ENCODE assay signal across 16 mouse cellular contexts in the genomic region with DNA sequence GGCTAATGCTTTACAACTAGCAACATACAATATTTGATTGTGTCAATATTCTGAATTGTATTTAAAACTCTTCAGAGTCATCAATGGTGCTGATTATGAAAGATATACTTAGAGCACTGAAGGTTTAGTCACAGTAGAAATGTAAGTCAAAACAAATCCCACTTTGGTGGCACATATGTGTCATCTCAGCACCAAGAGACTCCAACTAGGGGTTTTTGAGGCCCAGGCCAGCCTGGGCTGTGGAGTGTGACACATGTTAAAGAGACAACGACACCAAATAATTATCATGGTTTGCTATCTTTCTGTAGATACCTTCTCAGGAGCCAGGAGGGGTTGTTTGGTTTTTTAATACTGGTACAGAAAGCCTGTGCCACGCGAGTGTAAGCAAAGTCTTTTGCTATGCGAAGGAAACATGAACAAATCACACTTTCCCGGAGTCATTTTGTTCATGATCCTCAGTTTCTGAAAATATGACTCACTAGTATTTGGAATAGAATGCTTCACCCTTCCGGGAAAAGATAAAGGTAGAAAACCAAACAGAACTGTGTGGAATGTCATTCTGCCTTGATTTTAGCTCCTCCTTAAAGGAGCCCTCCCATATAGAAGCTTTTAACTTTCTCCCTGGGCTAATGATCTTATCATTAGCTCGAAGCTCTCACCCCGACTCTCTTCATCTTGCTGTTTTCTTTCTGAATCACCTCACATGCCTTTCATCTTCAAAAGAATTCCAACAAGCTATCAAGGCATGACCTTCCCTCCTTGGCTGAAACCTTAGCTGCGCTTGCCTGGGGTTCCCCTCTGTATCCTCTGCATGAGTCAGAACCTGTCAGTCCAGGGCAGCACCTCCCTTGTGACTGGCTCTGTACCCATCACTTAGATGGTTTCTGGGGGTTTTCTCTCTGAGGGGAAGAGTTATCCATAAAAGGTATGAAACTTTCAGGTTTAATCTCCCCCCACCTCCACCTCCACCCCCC. TPM values are rescaled to one million over a fixed set of nuclear protein-coding genes. Genes with fewer than 3 reads are reported as not detected.
DNase-seq lines count a peak whose midpoint lies in the region; ATAC-seq and TF ChIP-seq lines count a peak whose summit lies in the region.
"Had no signal": no experiment of that assay in that cellular context is flagged by ENCODE, and none has a peak within 500 bp of the region (broad histone marks: within the 10 kb centered on the region; RNA-seq: fewer than 3 reads in every experiment).

No protein-coding gene starts in this region.

- in situ Hi-C loops in CH12.LX (cut with MboI; ENCODE audit: low pct_ligation_motif_present, low pct_unique_long_range_greater_than_20kb, low sequenced_read_pairs) = no loop called here

- peaks cover 5% of the 10 kb centered on the region; the same call in 1 of the 2 replicates for H3K36me3 ChIP-seq in intestine, embryonic 14.5 days (ENCODE audit: control insufficient read depth, insufficient read depth, low read length)
- no peaks in the 10 kb centered on the region for H3K36me3 ChIP-seq in intestine, postnatal 0 days (ENCODE audit: control insufficient read depth, insufficient read depth)
- H3K36me3 ChIP-seq in CH12.LX (replicated peaks in 1 of 2; ENCODE audit: control insufficient read depth in 1 of 2, insufficient read depth in 1 of 2, low read length in 1 of 2) = no peaks in the 10 kb centered on the region
- no peaks in the 10 kb centered on the region for H3K36me3 ChIP-seq in midbrain, embryonic 15.5 days (replicated peaks)
- H3K36me3 ChIP-seq: hindbrain, embryonic 15.5 days; liver, embryonic 13.5 days; midbrain, embryonic 10.5 days had no signal

- H3K4me3 ChIP-seq in intestine, embryonic 14.5 days (ENCODE audit: low read depth, low read length) = no peak overlapping the region
- no peak overlapping the region for H3K4me3 ChIP-seq in intestine, postnatal 0 days (ENCODE audit: low read depth, low read length)
- H3K4me3 ChIP-seq in CH12.LX (replicated peaks in 1 of 3; ENCODE audit: low read depth in 2 of 3, low read length in 2 of 3, poor library complexity in 1 of 3) = no peak overlapping the region
- no peak overlapping the region for H3K4me3 ChIP-seq in midbrain, embryonic 15.5 days
- H3K4me3 ChIP-seq: hindbrain, embryonic 15.5 days; liver, embryonic 13.5 days; midbrain, embryonic 10.5 days; myocyte had no signal

- dilution Hi-C loops in CH12.LX (cut with MboI; ENCODE audit: extremely low pct_ligation_motif_present, extremely low pct_unique_long_range_greater_than_20kb, low sequenced_read_pairs) = no loop called here

- DNase-seq in intestine, embryonic 14.5 days (ENCODE audit: low spot score) = no peak
- peak; percentile 36 for DNase-seq in CD4-positive helper T cell, adult 2 months (ENCODE audit: low read depth, low spot score)
- DNase-seq in CH12.LX (ENCODE audit: extremely low read depth) = peak; percentile 65
- DNase-seq in induced T-regulatory cell, adult 2 months (ENCODE audit: low read depth) = peak; percentile 51
- no peak for DNase-seq in cerebellum, postnatal 14 days
- DNase-seq: cerebellum, adult 2 months; gastrocnemius, postnatal 25 days; kidney, postnatal 36 days; liver, embryonic 13.5 days; right cerebral cortex, adult 18-20 months; spleen, adult 18-20 months had no signal

- no peak for TF ChIP-seq RAD21 in CH12.LX (IDR thresholded peaks at IDR 0.05; ENCODE audit: low read depth, low read length)

- H3K79me2 ChIP-seq in CH12.LX (replicated peaks; ENCODE audit: control insufficient read depth, extremely low read depth, insufficient read depth, poor library complexity, severe bottlenecking) = no peaks in the 10 kb centered on the region

- H3K4me1 ChIP-seq in intestine, embryonic 14.5 days (replicated peaks; ENCODE audit: control insufficient read depth, insufficient read depth, low read length) = 0 out of 2 replicates have a peak, but pooled peaks cover 7% of the 10 kb centered on the region
- H3K4me1 ChIP-seq in intestine, postnatal 0 days (replicated peaks; ENCODE audit: control insufficient read depth, insufficient read depth, low read length) = no peaks in the 10 kb centered on the region
- peaks cover 5 to 23% of the 10 kb centered on the region in 2 experiments; a peak in 3 of 4 replicates for H3K4me1 ChIP-seq in CH12.LX (ENCODE audit: control insufficient read depth in 1 of 2, insufficient read depth in 2 of 2)
- H3K4me1 ChIP-seq in midbrain, embryonic 15.5 days = no peaks in the 10 kb centered on the region
- H3K4me1 ChIP-seq: liver, embryonic 13.5 days; midbrain, embryonic 10.5 days had no signal

- TF ChIP-seq POLR2A in CH12.LX (IDR thresholded peaks at IDR 0.05; ENCODE audit: low read depth, low read length) = no peak

- H3K27me3 ChIP-seq in intestine, embryonic 14.5 days (replicated peaks; ENCODE audit: control insufficient read depth, insufficient read depth, low read length) = no peaks in the 10 kb centered on the region
- no peaks in the 10 kb centered on the region for H3K27me3 ChIP-seq in intestine, postnatal 0 days (replicated peaks; ENCODE audit: control insufficient read depth, insufficient read depth, low read length)
- H3K27me3 ChIP-seq in CH12.LX (replicated peaks) = no peaks in the 10 kb centered on the region
- H3K27me3 ChIP-seq in midbrain, embryonic 15.5 days (replicated peaks) = no peaks in the 10 kb centered on the region
- H3K27me3 ChIP-seq: hindbrain, embryonic 15.5 days; liver, embryonic 13.5 days had no signal

- 49% methylated on average over 9 of the region's 9 CpGs for WGBS in intestine, embryonic 14.5 days
- 47% methylated on average over 9 of the region's 9 CpGs for WGBS in intestine, postnatal 0 days
- 69% methylated on average over 9 of the region's 9 CpGs for WGBS in midbrain, embryonic 15.5 days

- peak; percentile 43; the same call in 1 of the 2 replicates for ATAC-seq in intestine, embryonic 14.5 days (replicated peaks; ENCODE audit: low FRiP score, low TSS enrichment, low read depth)
- ATAC-seq in intestine, postnatal 0 days = no peak
- ATAC-seq in midbrain, embryonic 15.5 days (replicated peaks) = no peak

- no peak overlapping the region for H3K4me2 ChIP-seq in intestine, embryonic 14.5 days (ENCODE audit: low read length)
- no peak overlapping the region for H3K4me2 ChIP-seq in intestine, postnatal 0 days (replicated peaks; ENCODE audit: low read depth)
- H3K4me2 ChIP-seq in CH12.LX (ENCODE audit: insufficient read depth, low read depth, poor library complexity, severe bottlenecking) = peak overlapping the region; percentile 11; the same call in 1 of the 2 replicates
- H3K4me2 ChIP-seq in midbrain, embryonic 15.5 days = no peak overlapping the region
- H3K4me2 ChIP-seq: hindbrain, embryonic 15.5 days; liver, embryonic 13.5 days had no signal

- no peaks in the 10 kb centered on the region for H3K9me3 ChIP-seq in intestine, embryonic 14.5 days (ENCODE audit: control insufficient read depth, low read length)
- H3K9me3 ChIP-seq in intestine, postnatal 0 days (ENCODE audit: control insufficient read depth) = no peaks in the 10 kb centered on the region
- no peaks in the 10 kb centered on the region for H3K9me3 ChIP-seq in CH12.LX (replicated peaks; ENCODE audit: low read length)
- no peaks in the 10 kb centered on the region for H3K9me3 ChIP-seq in midbrain, embryonic 15.5 days
- H3K9me3 ChIP-seq: hindbrain, embryonic 15.5 days; liver, embryonic 13.5 days; midbrain, embryonic 10.5 days had no signal

- H3K9ac ChIP-seq in intestine, embryonic 14.5 days (ENCODE audit: low read length) = no peak overlapping the region
- no peak overlapping the region for H3K9ac ChIP-seq in intestine, postnatal 0 days (ENCODE audit: low read depth, low read length)
- H3K9ac ChIP-seq in CH12.LX (ENCODE audit: insufficient read depth, low read depth) = no peak overlapping the region
- H3K9ac ChIP-seq in midbrain, embryonic 15.5 days = no peak overlapping the region
- H3K9ac ChIP-seq: hindbrain, embryonic 15.5 days; liver, embryonic 13.5 days had no signal

- TF ChIP-seq CTCF in intestine, postnatal 0 days (IDR thresholded peaks at IDR 0.05; ENCODE audit: low read depth) = no peak
- TF ChIP-seq CTCF in CH12.LX (conservative IDR thresholded peaks at IDR 0.05 in 1 of 2, IDR thresholded peaks at IDR 0.05 in 1 of 2; ENCODE audit: low read depth in 2 of 2, low read length in 2 of 2) = no peak

- no peak overlapping the region for H3K27ac ChIP-seq in intestine, embryonic 14.5 days (ENCODE audit: low read depth)
- no peak overlapping the region for H3K27ac ChIP-seq in intestine, postnatal 0 days (ENCODE audit: low read depth, low read length)
- H3K27ac ChIP-seq in CH12.LX (ENCODE audit: insufficient read depth, low read depth) = no peak overlapping the region
- no peak overlapping the region for H3K27ac ChIP-seq in midbrain, embryonic 15.5 days
- H3K27ac ChIP-seq: hindbrain, embryonic 15.5 days; liver, embryonic 13.5 days; midbrain, embryonic 10.5 days had no signal

- TF ChIP-seq EP300 in CH12.LX (IDR thresholded peaks at IDR 0.05; ENCODE audit: low read length) = peak; percentile 36; the same call in 1 of the 2 replicates

TF ChIP-seq in CH12.LX, 34 proteins besides CTCF, POLR2A, EP300 and RAD21 (continues in another document):
- no peak for TF ChIP-seq NELFE (IDR thresholded peaks at IDR 0.05; ENCODE audit: low read depth, low read length)
- no peak for TF ChIP-seq MYC (IDR thresholded peaks at IDR 0.05; ENCODE audit: low read depth, low read length)
- no peak for TF ChIP-seq GABPA (IDR thresholded peaks at IDR 0.05; ENCODE audit: insufficient replicate concordance, low read depth, low read length)

RNA-seq across cellular contexts. Expression of a gene that starts 31.3 kb away (rescaled TPM):
- polyA plus RNA-seq in intestine, embryonic 14.5 days (2014; fragmentation: Nextera tagmentation; extraction: Ambion mirVana) = 78.4 and 80.1 TPM in 2 replicates
- 37.2 and 37.7 TPM in 2 replicates for polyA plus RNA-seq in intestine, postnatal 0 days (2015; fragmentation: Nextera tagmentation; extraction: Ambion mirVana)
- total RNA-seq in CH12.LX (2012; rRNA removed) (9.5 TPM in 2 replicates), CH12.LX (2014; rRNA removed) (2.6 and 3.9 TPM in 2 replicates)
- 6.1 and 6.6 TPM in 2 replicates for polyA plus RNA-seq in CH12.LX (2012; ENCODE audit: insufficient read length, low read depth)
- 7.0 and 7.8 TPM in 2 replicates for polyA plus RNA-seq in midbrain, embryonic 15.5 days (2015; fragmentation: Nextera tagmentation; extraction: Ambion mirVana)

RNA-seq across cellular contexts. Expression of a gene that starts 34.0 kb away (rescaled TPM):
- 18.9 and 19.4 TPM in 2 replicates for polyA plus RNA-seq in intestine, embryonic 14.5 days (2014; fragmentation: Nextera tagmentation; extraction: Ambion mirVana)
- 19.9 and 20.4 TPM in 2 replicates for polyA plus RNA-seq in intestine, postnatal 0 days (2015; fragmentation: Nextera tagmentation; extraction: Ambion mirVana)
- total RNA-seq in CH12.LX (2012; rRNA removed) = 6.1 and 7.4 TPM in 2 replicates
- 5.7 and 6.1 TPM in 2 replicates for total RNA-seq in CH12.LX (2014; rRNA removed)
- 11.8 and 14.8 TPM in 2 replicates for polyA plus RNA-seq in CH12.LX (2012; ENCODE audit: insufficient read length, low read depth)
- 34.6 and 37.8 TPM in 2 replicates for polyA plus RNA-seq in midbrain, embryonic 15.5 days (2015; fragmentation: Nextera tagmentation; extraction: Ambion mirVana)

RNA-seq across cellular contexts. Expression of a gene that starts 34.1 kb away (rescaled TPM):
- polyA plus RNA-seq in intestine, embryonic 14.5 days (2014; fragmentation: Nextera tagmentation; extraction: Ambion mirVana) = 30.9 and 31.7 TPM in 2 replicates
- polyA plus RNA-seq in intestine, postnatal 0 days (2015; fragmentation: Nextera tagmentation; extraction: Ambion mirVana) = 45.8 and 49.5 TPM in 2 replicates
- total RNA-seq in CH12.LX (2012; rRNA removed) (27.6 and 28.2 TPM in 2 replicates), CH12.LX (2014; rRNA removed) (43.0 and 46.3 TPM in 2 replicates)
- polyA plus RNA-seq in CH12.LX (2012; ENCODE audit: insufficient read length, low read depth) = 67.5 and 68.3 TPM in 2 replicates
- 53.8 and 56.7 TPM in 2 replicates for polyA plus RNA-seq in midbrain, embryonic 15.5 days (2015; fragmentation: Nextera tagmentation; extraction: Ambion mirVana)

Comparison
In these comparisons a context has a peak if more than half of its experiments do, and no peak if none do; other contexts are left out.
1. DNase-seq: peak in CD4-positive helper T cell, adult 2 months (single experiment), CH12.LX (single experiment) and induced T-regulatory cell, adult 2 months (single experiment); none in intestine, embryonic 14.5 days (single experiment) and cerebellum, postnatal 14 days (0 of 2).